Mouse (Mus musculus): ENCODE data around the gene Plbd2. TPM values are rescaled to one million over a fixed set of nuclear protein-coding genes. Genes with fewer than 3 reads are reported as not detected.

Plbd2 gene
- 25.1 and 29.3 TPM in 2 replicates for polyA plus RNA-seq (2015; fragmentation: Nextera tagmentation; extraction: Ambion mirVana)

DNA sequence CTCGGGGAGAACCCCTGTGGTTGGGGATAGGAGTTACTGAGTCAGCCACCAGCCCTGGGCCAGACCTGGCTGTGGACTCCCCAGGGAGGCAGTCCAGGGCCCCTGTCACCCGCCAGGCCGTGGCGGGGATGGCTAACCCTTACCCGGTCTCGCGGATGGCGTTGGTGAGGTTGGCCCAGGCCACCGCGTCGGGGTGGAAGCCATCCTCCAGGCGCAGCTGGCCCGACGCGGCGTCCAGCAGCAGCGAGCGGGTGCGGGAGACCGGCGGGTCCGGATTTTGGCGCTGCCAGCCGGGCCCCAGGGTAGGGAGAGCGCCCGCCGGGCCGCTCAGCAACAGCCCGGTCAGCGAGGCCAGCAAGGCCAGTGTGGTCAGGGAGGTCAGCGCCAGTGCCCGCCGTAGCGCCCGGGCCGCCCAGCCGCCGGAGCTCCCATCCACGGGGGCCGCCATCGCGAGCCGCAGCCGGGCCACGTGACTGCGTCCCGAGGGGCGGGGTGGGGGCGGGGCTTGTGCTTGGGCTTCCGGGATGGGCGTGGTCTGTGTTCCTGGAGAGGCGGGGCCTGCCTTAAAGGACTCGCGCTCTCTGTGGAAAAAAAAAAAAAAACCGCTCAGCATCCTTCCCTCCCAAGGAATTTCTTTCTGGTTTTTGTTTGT, at the start of gene Plbd2:
Plbd2 (minus strand) TSS at position 482 of the 652 bp plus-strand sequence.
- peak within 1 kb of the TSS; percentile 53; the same call in 1 of the 2 replicates for H3K27ac ChIP-seq

DNA sequence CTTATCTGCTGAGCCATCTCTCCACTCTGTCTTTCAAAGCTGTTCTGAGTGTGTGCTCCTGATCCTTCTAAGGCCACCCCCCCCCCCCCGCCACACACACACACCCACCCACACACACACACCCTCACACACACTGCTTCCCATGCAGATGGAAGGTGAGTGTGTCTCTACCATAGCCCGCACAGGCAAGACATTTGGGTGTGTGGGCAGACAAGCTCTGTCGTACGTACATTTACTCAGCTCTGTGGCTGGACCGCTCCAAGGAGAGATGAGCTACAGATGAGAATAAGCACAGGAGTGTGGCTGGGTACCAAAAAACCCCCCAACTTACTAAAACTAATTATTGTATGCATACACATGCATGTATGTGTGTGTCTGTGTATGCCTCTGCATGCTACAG, 47.2 kb upstream of the Plbd2 start:
- Histone ChIP-seq H3K4me1 (replicated peaks) (no peaks in the 10 kb centered on the region), H3K9ac (replicated peaks) (no peak overlapping the region), H3K36me3 (peaks cover 36% of the 10 kb centered on the region), H3K27me3 (no peaks in the 10 kb centered on the region), H3K4me2 (replicated peaks) (no peak overlapping the region), H3K9me3 (no peaks in the 10 kb centered on the region), H3K4me3 (replicated peaks) (no peak overlapping the region), H3K27ac (no peak overlapping the region)
- WGBS = 96% methylated on average over 4 of the region's 5 CpGs
- no peak for ATAC-seq

More for the DNA sequence above, at the start of gene Plbd2:
- peaks cover 20% of the 10 kb centered on the region for H3K4me1 ChIP-seq (replicated peaks)
- WGBS = under 1% methylated on average over 52 of the region's 55 CpGs
- H3K9me3 ChIP-seq = no peaks in the 10 kb centered on the region
- no peaks in the 10 kb centered on the region for H3K27me3 ChIP-seq
- H3K36me3 ChIP-seq = peaks cover 3% of the 10 kb centered on the region; the same call in 1 of the 2 replicates
- peak within 1 kb of the TSS; percentile 97 for H3K4me2 ChIP-seq (replicated peaks)
- H3K4me3 ChIP-seq (replicated peaks) = peak within 1 kb of the TSS; percentile 90
- H3K9ac ChIP-seq (replicated peaks) = peak within 1 kb of the TSS; percentile 93
- ATAC-seq = peak; percentile 84

DNA sequence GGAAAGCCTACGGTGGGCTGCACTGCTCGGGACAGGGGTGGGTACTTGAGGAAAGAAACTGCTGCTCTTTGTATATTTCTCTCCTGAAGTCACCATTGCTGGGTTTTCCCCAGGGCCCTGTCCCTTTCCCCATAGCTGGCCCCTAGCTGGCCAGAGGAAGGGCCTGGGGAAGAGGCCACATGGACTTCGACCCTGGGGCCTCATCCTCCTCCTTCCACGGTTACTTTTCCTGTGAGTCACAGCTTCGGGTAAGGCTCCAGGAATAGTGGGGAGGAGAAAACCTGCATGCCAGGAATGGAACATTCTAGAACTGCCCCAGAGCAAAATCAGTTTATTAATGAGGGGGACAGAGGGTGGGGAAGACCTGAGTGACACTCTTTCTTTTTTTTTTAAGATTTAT, 46.7 kb upstream of the Plbd2 start:
- 92% methylated on average over 5 of the region's 5 CpGs for WGBS
- Histone ChIP-seq H3K4me1 (replicated peaks) (no peaks in the 10 kb centered on the region), H3K4me2 (replicated peaks) (no peak overlapping the region), H3K27ac (no peak overlapping the region), H3K36me3 (peaks cover 32% of the 10 kb centered on the region), H3K27me3 (no peaks in the 10 kb centered on the region), H3K9ac (replicated peaks) (no peak overlapping the region), H3K4me3 (replicated peaks) (no peak overlapping the region), H3K9me3 (no peaks in the 10 kb centered on the region)
- ATAC-seq = no peak

DNA sequence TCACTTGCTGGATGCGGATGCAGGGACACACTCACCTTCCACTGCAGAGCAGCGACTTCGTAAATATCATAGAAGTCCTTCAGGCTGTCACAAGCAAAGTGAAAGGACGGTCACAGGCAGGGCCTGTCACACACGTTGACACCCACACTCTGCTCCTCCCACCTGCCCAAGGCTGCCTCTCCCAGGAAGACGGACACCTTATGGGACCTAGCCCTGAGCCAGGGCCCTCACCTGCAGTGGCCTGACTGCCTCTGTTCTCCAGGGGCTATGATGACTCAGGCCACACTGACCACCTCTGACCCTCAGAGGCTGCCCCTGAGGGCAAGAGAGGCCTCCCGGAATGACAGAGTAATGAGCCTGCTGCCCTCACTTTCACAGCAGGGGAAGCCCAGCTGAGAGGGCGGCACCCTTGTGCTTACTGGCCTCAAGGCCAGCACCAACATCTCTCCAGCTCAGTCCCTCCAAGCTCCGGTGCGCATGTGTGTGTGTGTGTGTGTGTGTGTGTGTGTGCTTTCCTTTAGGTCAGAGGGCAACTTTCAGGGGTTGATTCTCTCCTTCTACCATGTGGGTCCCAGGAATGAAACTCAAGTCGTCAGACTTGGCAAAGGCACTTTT, 44.9 kb upstream of the Plbd2 start:
- 82% methylated on average over 11 of the region's 11 CpGs for WGBS
- Histone ChIP-seq H3K4me2 (replicated peaks) (no peak overlapping the region), H3K27ac (no peak overlapping the region), H3K9me3 (no peaks in the 10 kb centered on the region), H3K4me3 (replicated peaks) (no peak overlapping the region), H3K9ac (replicated peaks) (no peak overlapping the region), H3K36me3 (peaks cover 27% of the 10 kb centered on the region), H3K27me3 (no peaks in the 10 kb centered on the region), H3K4me1 (replicated peaks) (no peaks in the 10 kb centered on the region)
- no peak for ATAC-seq

DNA sequence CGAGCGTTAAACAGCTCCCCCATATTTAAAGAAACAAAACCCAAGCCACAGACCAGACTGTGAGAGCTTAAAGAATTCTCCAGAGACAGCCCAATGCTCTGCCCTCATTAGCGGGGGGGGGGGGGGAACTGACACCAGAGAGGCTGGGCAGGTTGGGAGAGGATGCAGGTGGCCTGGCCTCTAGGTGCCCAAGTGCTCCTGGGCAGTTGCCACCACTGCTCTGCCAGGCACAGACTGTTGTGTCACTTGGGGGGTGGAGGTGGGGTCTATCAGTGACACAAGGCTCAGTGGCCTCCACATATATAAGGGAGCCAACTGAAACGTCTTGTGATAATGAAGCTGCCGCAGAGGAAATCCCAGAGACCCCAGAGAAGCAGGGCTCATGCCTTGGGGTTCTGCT, 33.2 kb upstream of the Plbd2 start:
- Histone ChIP-seq H3K9me3 (no peaks in the 10 kb centered on the region), H3K27me3 (no peaks in the 10 kb centered on the region), H3K4me3 (replicated peaks) (no peak overlapping the region), H3K9ac (replicated peaks) (no peak overlapping the region), H3K36me3 (peaks cover 34% of the 10 kb centered on the region), H3K4me2 (replicated peaks) (no peak overlapping the region), H3K27ac (no peak overlapping the region), H3K4me1 (replicated peaks) (peaks cover 34% of the 10 kb centered on the region)
- no peak for ATAC-seq
- 59% methylated on average over 5 of the region's 5 CpGs for WGBS

DNA sequence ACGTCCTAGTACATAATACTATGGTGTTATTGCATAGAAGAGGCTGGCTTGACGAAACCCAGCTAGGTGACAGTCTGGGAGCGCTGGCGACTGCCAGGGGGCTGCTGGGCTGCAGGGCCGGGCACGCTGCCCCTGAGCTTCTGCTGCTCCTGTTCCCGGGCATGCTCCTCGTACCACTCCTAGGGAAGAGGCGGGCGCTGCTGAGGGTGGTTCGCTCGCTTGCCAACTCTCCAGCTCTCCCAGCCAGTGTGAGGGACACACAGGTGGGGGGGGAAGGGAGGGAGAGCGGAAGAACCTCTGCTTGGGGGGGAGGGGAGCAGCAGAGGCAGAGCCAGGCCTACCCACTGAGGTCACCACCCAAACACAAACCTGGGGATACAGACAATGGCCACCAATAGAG, 32.6 kb upstream of the Plbd2 start:
- H3K4me1 ChIP-seq (replicated peaks) = peaks cover 34% of the 10 kb centered on the region
- peaks cover 30% of the 10 kb centered on the region for H3K36me3 ChIP-seq
- no peaks in the 10 kb centered on the region for H3K9me3 ChIP-seq
- no peak overlapping the region for H3K4me3 ChIP-seq (replicated peaks)
- 84% methylated on average over 12 of the region's 13 CpGs for WGBS
- no peak overlapping the region for H3K4me2 ChIP-seq (replicated peaks)
- H3K27ac ChIP-seq = no peak overlapping the region
- no peaks in the 10 kb centered on the region for H3K27me3 ChIP-seq
- ATAC-seq = no peak
- H3K9ac ChIP-seq (replicated peaks) = no peak overlapping the region

GRCm38 (mm10) chr5:120534686-120535075, 31.3 kb upstream of the Plbd2 start:
- Histone ChIP-seq H3K36me3 (peaks cover 21% of the 10 kb centered on the region), H3K9me3 (no peaks in the 10 kb centered on the region), H3K4me1 (replicated peaks) (peaks cover 34% of the 10 kb centered on the region), H3K27ac (peak overlapping the region; percentile 65), H3K4me3 (replicated peaks) (no peak overlapping the region), H3K9ac (replicated peaks) (no peak overlapping the region), H3K27me3 (no peaks in the 10 kb centered on the region), H3K4me2 (replicated peaks) (no peak overlapping the region)
- WGBS = 39% methylated on average over 2 of the region's 2 CpGs
- ATAC-seq = 0 out of 2 replicates have a peak, but pooled peaks have one; percentile 38

- Histone ChIP-seq H3K4me1 (replicated peaks) (peaks cover 34% of the 10 kb centered on the region), H3K9me3 (no peaks in the 10 kb centered on the region), H3K4me2 (replicated peaks) (no peak overlapping the region), H3K9ac (replicated peaks) (no peak overlapping the region), H3K36me3 (peaks cover 16% of the 10 kb centered on the region; the same call in 1 of the 2 replicates), H3K27me3 (no peaks in the 10 kb centered on the region), H3K27ac (peak overlapping the region; percentile 65), H3K4me3 (replicated peaks) (no peak overlapping the region)
- ATAC-seq = peak; percentile 43; the same call in 1 of the 2 replicates
- 45% methylated on average over 15 of the region's 15 CpGs for WGBS
Measured at GRCm38 (mm10) chr5:120534071-120534685, 30.8 kb upstream of the Plbd2 start.

DNA sequence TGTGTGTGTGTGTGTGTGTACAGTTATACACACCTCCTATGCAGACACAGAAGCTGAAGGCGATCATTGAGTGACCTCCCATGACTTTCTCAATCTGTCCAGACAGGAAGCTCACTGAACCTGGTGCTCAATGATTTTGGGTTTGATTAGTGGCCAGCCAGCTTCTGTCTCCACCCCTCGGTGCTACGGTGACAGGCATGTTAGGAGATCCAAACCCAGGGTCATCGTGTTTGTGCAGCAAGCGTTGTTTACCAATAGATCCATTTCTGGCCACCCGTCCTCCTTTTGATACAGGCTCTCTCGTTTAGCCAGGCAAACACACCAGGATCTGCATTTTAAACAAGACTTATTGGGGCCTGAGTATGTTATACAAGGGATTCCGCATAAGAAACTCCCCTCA, 28.2 kb upstream of the Plbd2 start:
- no peak overlapping the region for H3K9ac ChIP-seq (replicated peaks)
- H3K4me3 ChIP-seq (replicated peaks) = no peak overlapping the region
- no peaks in the 10 kb centered on the region for H3K36me3 ChIP-seq
- no peaks in the 10 kb centered on the region for H3K27me3 ChIP-seq
- no peak overlapping the region for H3K27ac ChIP-seq
- no peak overlapping the region for H3K4me2 ChIP-seq (replicated peaks)
- ATAC-seq = no peak
- H3K4me1 ChIP-seq (replicated peaks) = peaks cover 33% of the 10 kb centered on the region
- H3K9me3 ChIP-seq = no peaks in the 10 kb centered on the region
- WGBS = 89% methylated on average over 8 of the region's 8 CpGs

DNA sequence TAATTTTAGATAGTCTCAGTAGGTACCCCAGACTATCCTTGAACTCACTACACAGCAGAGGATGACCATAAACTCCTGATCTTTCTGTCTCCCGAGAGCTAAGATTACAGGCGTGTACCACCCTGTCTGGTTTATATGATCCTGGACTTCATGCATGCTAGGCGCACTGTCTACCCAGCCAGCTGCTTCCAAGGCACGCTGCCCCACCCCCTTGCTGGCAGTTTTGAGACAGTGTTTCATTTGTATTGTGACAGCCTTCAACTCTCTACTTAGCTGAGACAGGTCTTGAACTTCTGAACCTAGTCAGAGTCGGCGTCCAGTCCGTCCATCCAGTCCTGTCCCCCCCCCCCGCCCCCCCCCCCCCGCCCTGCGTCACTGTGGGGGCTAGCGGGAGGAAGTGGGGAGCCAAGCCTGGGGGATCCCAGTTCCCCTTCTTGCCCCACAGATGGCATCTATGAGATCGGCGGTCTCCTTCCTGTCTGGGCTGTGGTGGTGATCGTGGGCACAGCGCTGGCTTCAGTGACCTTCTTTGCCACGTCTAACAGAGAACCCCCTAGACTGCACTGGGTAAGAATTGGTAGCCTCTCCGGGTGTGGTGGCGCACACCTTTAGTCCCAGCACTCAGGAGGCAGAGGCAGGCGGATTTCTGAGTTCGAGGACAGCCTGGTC, 24.0 kb upstream of the Plbd2 start:
- Histone ChIP-seq H3K4me3 (replicated peaks) (no peak overlapping the region), H3K27me3 (no peaks in the 10 kb centered on the region), H3K36me3 (no peaks in the 10 kb centered on the region), H3K27ac (no peak overlapping the region), H3K4me2 (replicated peaks) (no peak overlapping the region), H3K9me3 (no peaks in the 10 kb centered on the region), H3K4me1 (replicated peaks) (no peaks in the 10 kb centered on the region), H3K9ac (replicated peaks) (no peak overlapping the region)
- no peak for ATAC-seq
- WGBS = 89% methylated on average over 17 of the region's 20 CpGs

DNA sequence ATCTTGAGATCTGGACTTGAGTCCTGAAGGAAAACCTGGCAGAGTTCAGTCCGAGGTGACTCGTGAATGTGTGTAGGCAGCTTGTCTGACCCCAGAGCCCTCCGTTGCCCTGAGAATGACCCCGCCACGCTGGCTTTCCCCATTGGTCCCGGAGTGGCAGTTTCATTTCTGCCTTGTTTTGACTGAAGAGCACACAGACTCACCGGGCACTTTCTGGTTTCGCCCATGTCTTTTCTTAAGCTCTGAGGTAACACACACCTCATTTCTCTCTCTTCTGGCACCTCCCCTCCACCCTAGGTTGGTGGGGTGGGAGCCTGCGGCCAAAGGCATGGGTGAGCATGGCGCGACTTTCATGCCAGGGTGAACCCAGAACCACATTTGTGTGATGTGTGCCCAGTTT, 22.9 kb upstream of the Plbd2 start:
- H3K27ac ChIP-seq = no peak overlapping the region
- H3K27me3 ChIP-seq = no peaks in the 10 kb centered on the region
- no peaks in the 10 kb centered on the region for H3K36me3 ChIP-seq
- ATAC-seq = no peak
- no peaks in the 10 kb centered on the region for H3K4me1 ChIP-seq (replicated peaks)
- 87% methylated on average over 11 of the region's 11 CpGs for WGBS
- H3K4me2 ChIP-seq (replicated peaks) = no peak overlapping the region
- no peaks in the 10 kb centered on the region for H3K9me3 ChIP-seq
- no peak overlapping the region for H3K4me3 ChIP-seq (replicated peaks)
- no peak overlapping the region for H3K9ac ChIP-seq (replicated peaks)

GRCm38 (mm10) chr5:120525737-120526136, 22.3 kb upstream of the Plbd2 start:
- H3K4me2 ChIP-seq (replicated peaks) = no peak overlapping the region
- no peak overlapping the region for H3K9ac ChIP-seq (replicated peaks)
- H3K4me3 ChIP-seq (replicated peaks) = no peak overlapping the region
- ATAC-seq = no peak
- H3K36me3 ChIP-seq = no peaks in the 10 kb centered on the region
- H3K9me3 ChIP-seq = no peaks in the 10 kb centered on the region
- no peak overlapping the region for H3K27ac ChIP-seq
- no peaks in the 10 kb centered on the region for H3K4me1 ChIP-seq (replicated peaks)
- no peaks in the 10 kb centered on the region for H3K27me3 ChIP-seq
- WGBS = 45% methylated on average over 5 of the region's 5 CpGs

Measured in midbrain, embryonic 13.5 days (tissue).